Mouse (Mus musculus) T-helper 1 cell (primary cell): ENCODE data around the gene March5.
"Not testable (repeated sequence)": the region's sequence is repeated elsewhere in the genome, so short reads cannot be mapped to it uniquely, and the experiment has no call there.

Source experiments
- in situ Hi-C: fragments of 300-600 bp; cut with MboI, MseI; formaldehyde crosslinking; loops from one replicate; pipeline ENCODE4 v1.15.1; 2025; ENCODE audit warnings: high pct_unique_total_duplicates

The March5 gene

DNA sequence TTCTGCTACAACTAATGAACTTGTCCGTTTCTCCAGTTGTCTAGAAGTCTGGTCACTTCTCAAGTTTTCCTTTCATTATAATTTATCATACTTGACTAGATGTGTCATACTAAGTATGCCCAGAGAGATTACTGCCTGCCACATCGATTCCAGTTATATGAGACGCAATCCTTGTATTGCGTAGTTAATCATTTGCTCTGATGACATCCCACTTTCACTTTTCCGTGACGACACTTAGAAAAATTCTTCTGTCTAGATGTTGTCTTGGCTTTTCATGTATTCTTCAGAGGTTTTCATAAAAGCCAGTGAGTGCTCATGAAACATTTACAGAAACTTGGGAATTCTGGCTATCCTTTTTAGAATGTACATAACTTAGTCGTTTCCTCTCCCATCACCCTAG is 1.6 kb downstream of the March5 start:
- in situ Hi-C loops, result no loop called here

DNA sequence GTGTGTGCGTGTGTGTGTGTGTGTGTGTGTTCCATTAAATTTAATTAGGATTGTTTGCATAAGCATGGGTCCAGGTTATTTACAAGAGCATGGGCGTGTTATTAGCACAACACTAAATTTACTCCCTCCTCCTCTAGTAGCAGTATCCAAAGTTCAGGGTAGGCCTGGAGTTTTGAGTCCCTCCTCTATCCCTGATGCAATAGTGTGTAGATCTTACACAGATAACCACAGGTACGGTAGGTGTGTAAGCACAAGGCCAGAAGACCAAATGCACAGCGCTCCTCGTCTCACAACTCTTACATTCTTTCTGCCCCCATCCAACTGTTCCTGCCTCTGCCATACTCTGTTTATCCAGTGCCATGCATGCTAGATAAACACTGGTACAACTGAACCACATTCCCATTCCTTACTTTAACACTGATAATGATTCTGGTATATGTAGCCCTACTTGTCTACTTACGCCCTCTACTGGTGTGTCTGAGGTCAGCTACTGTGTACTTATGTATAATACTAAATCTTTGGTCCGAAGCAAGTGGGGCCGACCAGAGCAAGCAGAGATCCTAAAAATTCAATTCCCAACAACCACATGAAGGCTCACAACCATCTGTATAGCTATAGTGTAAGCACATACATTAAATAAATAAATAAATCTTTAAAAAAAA is 2.3 kb downstream of the March5 start:
- in situ Hi-C loops, result no loop called here

DNA sequence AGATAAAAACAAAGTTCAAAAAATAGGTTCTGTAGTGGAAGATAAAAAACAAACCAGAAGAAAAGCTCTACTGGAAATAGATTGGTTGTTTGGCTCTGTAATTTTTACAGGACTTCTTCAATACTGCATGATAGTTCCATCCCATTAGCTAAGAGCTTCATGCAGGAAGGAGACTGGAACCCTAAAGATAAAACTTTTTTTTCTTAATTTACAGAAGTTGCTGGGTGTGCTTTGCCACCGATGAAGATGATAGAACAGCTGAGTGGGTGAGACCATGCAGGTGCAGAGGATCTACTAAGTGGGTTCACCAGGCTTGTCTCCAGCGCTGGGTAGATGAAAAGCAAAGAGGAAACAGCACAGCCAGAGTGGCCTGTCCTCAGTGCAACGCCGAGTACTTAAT is 3.1 kb downstream of the March5 start:
- in situ Hi-C loops, result no loop called here

DNA sequence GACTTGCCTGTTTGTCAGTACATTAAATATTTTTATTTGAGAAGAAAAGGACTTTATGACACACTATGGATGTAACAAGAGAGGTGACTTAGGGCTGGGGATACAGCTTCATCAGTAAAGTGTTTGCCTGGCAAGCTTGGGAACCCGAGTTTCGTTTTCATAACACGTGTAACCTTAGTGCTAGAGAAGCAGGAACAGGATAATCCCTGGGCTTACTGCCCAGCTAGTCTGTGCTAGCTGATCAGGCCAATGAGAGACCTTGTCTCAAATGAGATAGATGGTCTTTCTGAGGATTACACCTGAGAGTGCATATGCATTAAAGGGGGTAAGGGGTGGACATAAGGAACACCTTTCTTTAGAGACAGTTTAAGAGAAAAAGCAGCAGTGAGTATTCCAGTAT is 4.1 kb downstream of the March5 start:
- in situ Hi-C loops, result no loop called here

DNA sequence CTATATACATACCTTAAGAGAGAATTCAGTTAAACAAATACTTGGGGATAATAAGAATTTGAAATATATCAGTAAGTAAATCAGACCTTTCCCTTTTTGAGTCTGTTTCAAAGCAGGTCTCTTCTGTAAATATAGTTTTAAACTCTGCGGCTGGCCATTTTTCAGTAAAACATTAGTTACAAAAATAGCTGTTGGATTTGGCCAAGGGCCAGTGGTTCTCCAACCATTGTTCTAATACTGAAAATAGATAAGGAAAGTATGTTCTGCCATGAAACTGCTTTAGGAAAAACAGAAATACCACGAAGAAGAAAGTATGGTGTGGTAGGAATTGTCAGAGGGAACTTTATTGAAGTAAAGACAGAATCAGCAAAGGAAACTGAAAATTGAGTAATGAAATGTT is 7.4 kb downstream of the March5 start:
- in situ Hi-C loops, result no loop called here

DNA sequence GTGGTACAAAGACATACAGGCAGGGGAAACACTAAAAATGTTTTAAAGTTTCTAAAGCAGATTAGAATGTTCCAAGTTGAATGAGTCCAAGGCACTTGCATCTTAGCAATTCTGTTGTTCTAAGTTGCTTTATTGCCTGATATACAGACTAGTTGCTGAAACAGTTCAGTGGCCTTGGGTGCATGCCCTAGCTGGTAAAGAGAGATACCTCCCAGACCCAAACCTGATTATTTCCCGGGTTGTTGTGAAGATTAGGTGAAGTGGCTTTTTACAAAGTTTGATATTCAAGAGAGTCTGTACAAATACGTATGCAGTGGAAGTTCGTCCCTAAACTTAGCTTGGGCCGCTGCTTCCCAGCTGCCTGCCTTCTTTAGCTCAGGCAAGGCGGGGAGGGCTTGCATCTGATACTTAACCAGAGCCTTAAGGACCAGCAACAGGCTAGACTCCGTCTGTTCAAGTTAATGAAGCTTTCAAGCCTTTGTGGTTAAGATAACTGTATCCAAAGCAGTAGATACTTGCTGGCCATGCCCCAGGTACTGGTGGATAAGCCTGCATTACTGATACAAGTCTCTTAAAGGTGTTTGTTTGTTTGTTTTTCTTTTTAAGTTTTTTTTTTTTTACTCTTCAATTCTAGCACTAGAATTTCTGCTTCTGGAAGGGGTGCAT is 18.0 kb downstream of the March5 start:
- in situ Hi-C loops, result no loop called here

DNA sequence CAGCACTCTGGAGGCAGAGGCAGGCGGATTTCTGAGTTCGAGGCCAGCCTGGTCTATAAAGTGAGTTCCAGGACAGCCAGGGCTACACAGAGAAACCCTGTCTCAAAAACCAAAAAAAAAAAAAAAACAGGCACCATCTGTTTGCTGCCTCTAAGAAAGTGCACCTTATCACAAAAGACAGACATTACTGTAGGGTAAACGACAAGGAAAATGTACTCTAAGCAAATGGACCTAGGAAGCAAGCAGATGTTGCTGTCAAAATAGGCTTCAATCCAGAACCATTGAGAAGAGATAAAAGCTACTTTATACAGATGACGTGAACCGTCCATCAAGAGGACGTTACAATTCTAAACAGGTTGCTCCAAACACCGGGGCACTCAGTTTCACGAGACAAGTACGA is 25.3 kb downstream of the March5 start:
- in situ Hi-C loops, result not testable (repeated sequence)

DNA sequence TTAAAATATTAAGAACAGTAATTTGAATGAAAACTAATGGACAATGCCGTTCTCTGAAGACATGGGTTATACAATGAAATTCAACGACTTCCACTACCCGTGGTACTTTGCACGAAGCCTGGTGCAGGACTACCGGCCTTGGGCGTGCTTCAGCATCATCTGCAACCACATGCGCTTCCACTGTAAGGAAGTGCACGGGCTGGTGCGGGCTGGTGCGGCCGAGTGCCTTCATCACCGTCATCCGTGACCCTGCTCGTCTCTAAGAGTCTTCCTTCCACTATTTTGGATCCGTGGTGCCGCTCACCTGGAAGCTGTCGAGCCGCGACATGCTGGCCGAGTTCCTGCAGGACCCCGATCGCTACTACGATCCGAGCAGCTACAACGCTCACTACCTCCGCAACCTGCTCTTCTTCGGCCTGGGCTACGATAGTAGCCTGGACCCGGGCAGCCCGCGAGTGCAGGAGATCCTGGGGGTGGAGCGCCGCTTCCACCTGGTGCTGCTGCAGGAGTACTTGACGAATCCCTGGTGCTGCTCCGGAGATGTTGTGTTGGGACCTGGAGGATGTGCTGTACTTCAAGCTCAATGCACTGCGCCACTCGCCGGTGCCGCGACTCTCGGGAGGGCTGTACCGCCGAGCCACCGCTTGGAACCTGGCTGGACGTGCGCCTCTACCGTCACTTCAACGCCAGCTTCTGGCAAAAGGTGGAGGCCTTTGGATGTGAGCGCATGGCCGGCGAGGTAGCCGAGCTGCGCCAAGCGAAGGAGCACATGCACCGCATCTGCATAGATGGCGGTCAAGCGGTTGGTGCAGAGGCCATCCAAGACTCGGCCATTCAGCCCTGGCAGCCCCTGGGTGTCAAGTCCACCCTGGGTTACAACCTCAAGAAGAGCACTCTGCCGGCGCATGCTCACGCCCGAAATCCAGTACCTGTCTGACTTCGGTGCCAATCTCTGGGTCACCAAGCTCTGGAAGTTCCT is 26.5 kb downstream of the March5 start:
- in situ Hi-C loops, result no loop called here

DNA sequence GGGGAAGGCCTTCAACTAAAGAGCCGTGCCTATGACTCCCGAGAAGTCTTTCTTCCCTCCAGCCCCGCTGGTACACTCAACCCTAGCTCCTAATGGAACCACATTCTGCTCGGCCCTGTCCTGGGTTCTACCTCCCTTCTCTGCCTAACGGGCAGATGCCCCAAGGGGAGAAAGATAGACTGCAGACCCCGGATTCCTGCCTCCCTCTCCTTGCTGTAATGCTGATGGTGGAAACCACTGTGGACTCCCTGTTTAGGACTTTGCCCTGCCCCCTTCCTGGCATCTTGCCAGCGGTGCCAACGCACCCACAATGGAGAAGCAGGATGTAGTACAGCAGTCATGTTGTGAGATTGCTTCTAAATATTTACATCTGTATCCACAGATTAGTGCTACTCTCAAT is 28.5 kb downstream of the March5 start:
- in situ Hi-C loops, result loop anchor here (5.0 kb wide), 2 partner anchors 49 to 274 kb away; no protein-coding TSS in a partner anchor

DNA sequence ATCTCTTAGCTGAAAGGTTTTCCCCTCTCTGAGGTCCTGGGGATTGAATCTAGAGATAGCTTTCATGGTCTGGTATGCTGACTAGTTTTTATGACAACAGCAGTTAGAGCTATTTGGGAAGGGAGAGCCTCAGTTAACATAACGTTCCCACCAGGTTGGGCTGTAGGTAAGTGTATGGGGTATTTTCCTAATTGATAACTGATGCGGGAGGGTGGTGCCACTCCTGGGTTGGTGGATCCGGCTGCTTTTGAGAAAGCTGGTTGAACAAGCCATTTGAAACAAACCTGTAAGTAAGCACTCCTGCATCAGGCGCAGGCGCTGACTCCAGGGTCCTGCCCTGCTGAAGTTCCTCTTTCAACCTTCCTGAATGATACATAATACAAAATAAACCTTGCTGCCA is 30.0 kb downstream of the March5 start:
- in situ Hi-C loops, result loop anchor here (5.0 kb wide), 2 partner anchors 50 to 275 kb away; no protein-coding TSS in a partner anchor

DNA sequence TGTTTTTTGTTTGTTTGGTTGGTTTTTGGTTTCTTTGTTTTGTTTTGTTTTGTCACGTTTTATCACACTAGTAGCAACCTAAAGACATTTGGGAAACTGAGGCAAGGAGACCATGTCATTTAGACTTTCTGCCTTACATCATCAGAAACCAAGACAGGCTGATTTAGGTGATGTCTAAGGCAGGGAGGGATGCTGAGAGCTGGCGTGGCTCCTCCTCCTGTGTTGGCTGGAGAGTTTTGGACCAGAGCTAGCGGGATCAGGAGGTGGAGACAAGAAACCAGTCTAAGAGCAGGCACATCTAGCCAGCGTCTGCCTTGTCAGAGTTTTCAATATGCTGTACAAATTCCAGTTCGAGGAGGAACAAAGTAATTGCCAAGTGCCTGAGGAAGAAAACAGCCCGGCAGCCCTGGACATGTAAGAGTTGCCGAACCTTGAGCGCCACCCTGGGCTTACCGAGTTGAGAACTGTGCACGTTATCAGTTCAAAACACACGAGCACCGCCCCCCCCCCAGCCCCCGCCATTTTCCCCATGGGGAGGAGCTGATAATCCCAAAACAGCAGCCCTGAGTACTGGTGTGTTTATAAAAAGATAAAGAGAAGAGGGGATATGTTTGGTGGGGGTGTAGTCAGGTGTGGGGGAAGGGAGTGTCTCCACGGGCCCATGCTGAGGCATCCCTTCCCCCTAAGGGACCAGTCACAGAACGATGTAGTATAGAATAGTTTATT is 30.5 kb downstream of the March5 start:
- in situ Hi-C loops, result loop anchor here (5.0 kb wide), 2 partner anchors 51 to 276 kb away; no protein-coding TSS in a partner anchor

DNA sequence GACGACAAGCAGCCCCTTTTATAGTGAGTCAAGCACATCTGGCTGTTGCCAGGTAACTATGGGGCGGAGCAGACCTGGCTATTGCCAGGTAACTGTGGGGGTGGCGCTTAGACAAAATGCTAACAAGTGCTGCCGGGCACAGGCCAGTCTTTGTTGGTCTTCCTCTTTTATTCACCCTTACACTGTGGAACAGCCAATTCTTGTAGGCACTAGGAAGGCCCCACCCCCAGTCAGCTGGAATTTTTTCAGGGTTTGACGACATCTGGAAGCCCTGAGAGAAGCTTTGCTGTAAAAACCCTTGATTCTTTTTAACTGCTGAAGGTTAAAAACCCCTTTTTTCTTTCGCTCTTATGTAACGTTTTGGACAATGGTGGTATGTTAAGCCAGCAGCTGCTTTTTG is 31.3 kb downstream of the March5 start:
- in situ Hi-C loops, result loop anchor here (5.0 kb wide), 2 partner anchors 51 to 276 kb away; no protein-coding TSS in a partner anchor

DNA sequence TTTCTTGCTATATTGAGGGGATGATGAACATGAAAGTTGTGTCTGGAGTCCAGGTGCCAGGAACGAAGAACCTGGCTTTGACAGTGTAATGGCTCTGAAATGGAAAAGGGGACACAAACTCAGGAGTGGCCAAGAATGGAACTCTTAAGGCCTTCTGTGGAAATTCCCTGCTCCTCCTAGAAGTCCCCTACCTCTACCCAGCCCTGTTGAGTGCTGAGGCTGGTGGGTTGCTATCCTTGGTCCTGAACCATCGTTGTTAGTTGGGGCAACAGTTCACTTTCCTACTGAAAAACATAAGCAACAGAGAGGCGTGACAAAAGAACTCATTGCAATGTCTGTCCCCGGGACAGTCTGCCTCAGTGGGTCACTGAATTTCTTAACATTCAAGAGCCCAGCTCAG is 31.8 kb downstream of the March5 start:
- in situ Hi-C loops, result loop anchor here (5.0 kb wide), 2 partner anchors 52 to 277 kb away; no protein-coding TSS in a partner anchor

DNA sequence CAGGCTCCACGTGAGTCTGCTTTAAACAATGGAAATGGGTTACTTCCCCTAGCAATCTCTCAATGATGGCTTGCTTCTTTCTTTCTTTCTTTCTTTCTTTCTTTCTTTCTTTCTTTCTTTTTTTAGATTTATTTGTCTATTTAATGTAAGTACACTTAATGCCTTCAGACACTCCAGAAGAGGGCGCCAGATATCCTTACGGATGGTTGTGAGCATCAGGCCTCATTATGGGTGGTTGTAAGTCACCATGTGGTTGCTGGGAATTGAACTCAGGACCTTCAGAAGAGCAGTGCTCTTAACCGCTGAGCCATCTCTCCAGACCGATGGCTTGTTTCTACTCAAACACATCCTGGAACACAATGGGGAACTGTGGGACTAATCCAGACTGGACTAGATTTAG is 33.9 kb downstream of the March5 start:
- in situ Hi-C loops, result no loop called here

DNA sequence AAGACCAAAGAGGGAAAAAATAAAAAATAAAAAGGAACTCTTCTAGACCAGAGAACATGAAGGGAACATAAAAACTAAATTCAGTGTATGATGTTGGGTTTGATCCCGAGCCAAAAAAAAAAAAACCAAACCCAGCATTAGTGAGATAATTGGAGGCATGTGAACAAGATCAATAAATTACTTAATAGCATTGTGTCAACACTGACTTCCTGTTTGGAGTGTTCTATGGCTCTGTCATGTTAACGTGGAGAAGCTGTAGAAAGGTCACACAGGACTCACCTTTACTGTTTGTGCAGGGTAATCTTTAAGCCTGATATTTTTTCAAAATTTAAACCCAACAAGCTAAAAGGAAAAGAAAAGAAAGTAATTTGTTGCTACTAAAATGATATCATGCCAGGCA is 35.4 kb downstream of the March5 start:
- in situ Hi-C loops, result no loop called here

DNA sequence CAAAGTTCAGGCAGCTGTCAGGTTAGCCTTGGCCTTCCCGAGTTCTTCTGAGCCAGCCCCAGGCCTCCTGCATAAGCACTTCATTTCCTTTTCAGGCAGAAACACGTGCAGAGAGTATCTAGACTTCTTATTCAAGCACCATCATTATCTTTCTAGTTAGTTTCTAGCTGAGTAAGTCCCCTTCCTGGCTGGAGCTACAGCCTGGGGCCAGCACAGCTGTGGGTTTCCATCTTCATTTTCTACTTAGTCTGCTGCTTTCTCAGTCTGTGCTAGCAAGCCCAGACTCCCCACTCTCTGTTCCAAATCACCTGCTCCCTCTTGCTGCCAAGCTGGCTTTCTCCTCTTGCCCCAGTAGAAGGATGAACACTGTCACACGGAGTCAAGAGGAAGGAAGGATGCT is 39.5 kb downstream of the March5 start:
- in situ Hi-C loops, result no loop called here

DNA sequence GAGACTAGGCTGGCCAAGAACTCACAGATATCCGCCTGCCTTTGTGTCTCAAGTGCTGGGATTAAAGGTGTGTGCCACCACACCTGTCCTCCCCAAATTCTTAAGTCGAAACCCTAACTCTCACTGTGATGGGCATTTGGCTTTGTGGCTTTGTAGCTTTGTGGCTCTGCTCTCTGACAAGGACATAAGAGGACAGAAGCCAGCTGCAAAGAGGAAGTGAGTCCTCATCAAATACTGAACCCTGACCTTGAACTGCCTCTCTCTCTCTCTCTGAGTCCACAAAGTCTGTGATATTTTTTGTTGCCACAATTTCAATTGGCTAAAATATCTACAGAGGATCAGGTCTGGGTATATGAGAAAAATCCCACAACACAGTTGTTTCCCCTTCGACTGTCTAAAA is 40.9 kb downstream of the March5 start:
- in situ Hi-C loops, result no loop called here

DNA sequence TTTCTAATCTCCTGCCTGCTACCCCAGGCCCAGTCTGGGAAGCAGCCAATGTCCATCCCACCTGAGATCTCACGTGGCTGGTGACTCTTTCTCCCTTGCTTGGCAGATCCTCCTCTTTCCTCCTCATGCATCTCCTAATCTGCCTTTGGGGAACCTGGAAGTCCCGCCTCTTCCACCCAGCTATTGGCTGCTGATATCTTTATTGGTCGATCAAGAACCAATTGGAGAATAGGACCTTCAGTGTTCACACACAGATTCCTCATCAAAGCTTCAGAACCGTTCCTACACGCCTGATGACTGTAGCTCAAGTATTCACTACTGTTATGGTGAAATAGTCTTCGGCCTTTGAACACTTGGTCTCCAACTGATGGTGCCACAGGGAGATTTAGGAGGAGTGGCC is 44.8 kb downstream of the March5 start:
- in situ Hi-C loops, result no loop called here

DNA sequence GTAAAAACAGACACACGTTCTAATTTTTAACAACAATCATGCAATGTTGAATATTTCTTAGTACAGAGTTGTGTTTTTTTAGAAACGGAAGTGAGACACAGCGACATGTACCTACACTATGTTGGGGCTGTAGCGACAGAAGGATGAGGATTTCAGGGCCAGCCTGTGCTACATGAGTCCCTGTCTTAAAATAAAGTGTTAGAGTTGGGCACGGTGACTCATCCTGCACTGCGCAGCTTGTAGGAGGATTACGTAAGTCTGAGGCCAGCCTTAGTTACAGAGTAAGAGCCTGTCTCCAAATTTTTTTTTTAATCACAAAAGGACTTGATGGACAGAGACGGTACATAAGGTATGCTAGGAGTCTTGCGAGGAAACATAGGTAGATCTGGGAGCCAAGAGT is 48.0 kb downstream of the March5 start:
- in situ Hi-C loops, result no loop called here

DNA sequence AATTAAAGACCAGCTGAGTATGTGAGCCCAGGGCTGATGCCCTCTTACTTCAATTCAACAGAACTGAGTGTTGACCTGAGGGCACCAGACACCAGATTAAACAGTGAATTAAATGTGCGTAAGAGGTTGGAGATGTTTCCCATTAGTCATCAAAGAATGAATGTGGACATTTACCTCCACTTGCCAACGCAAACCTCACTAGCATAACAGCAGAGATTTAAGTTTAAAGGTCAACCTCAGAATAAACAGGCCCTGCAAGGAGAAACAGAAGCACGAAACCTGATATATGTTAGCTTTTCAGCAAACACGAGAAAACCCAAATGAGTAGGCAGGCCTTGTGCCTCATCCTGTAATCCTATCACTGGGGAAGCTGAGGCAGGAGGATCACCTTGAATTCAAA is 55.0 kb downstream of the March5 start:
- in situ Hi-C loops, result loop anchor here (5.0 kb wide), 1 partner anchor 210 kb away; no protein-coding TSS in a partner anchor

DNA sequence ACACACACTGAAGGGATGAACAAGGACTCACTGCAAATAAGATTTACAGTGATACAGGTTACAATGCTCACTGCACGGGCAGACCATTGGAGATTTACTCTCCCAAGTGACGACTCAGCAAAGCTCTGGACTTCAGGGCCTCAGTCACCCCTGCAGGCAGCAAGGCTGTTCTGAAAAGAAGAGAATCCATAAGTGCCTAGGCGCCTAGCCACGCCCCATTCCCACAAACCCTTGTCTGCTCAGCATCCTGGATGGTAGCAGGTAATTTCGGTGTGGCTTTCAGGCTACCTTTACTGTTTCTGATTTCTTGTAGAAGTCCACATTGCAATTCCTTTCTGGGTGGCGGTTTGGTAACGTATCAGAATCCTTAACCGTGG is 56.2 kb downstream of the March5 start:
- in situ Hi-C loops, result loop anchor here (5.0 kb wide), 1 partner anchor 211 kb away; no protein-coding TSS in a partner anchor
